Mouse (Mus musculus): ENCODE results near the gene Crim1.
A peak's percentile ranks its signal among the peaks of the same experiment; 100 is the strongest.

DNA sequence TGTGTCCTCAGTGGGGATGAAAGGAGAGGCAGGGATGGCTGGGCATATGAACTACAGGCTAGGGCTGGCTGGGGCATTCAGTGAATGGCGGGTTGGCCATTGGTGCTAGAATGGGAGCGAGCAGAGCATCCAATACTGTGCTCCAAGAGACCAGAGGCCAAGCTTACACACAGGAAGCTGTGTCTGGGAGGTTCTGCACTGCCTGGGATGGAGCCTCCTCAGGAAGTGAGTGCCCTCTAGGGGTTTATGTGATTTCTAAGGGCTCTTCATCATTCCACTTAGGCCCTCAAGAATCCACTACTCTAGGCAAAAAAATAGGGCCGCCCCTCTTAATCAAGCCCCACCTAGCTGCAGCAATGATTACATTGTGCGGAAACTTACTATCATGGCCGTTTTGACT, 98.1 kb downstream of the Crim1 start:
- TF ChIP-seq POLR2A (IDR thresholded peaks at IDR 0.05; ENCODE audit: low read depth, low read length): no peak
- peak; percentile 54 for TF ChIP-seq CTCF (conservative IDR thresholded peaks at IDR 0.05; ENCODE audit: insufficient read depth, insufficient read length, low read depth, low read length)
